Mouse (Mus musculus) CD4-positive, CD25-positive, alpha-beta regulatory T cell, adult 2 months (primary cell): ENCODE measurements at regions not wholly inside any gene's neighbourhood (a gene's known extent, or its start where the extent isn't known, plus 50 kb on each side); places are given as distances from the start of the nearest gene placed in this dataset.

Source experiments
- DNase-seq: peaks from one replicate; pipeline ENCODE4 v3.0.0-alpha.2; 2012; ENCODE audit warnings: low read depth, low spot score

GRCm38 (mm10) chr2:50539741-50540441 is 243.3 kb upstream of the Mmadhc start:
- no peak for DNase-seq

- no peak for DNase-seq
Observed at GRCm38 (mm10) chr2:50538068-50538467, 241.5 kb upstream of the Mmadhc start.

GRCm38 (mm10) chr2:50535085-50535878 is 238.7 kb upstream of the Mmadhc start:
- no peak for DNase-seq

- no peak for DNase-seq
Observed at GRCm38 (mm10) chr2:50533702-50534101, 237.1 kb upstream of the Mmadhc start.

GRCm38 (mm10) chr2:50527425-50527824 is 230.8 kb upstream of the Mmadhc start:
- no peak for DNase-seq

- no peak for DNase-seq
Observed at GRCm38 (mm10) chr2:50524838-50525615, 228.4 kb upstream of the Mmadhc start.

- DNase-seq, result no peak
Observed at GRCm38 (mm10) chr2:50520169-50520568, 223.6 kb upstream of the Mmadhc start.

GRCm38 (mm10) chr2:50519129-50519504 is 222.5 kb upstream of the Mmadhc start:
- DNase-seq, result no peak

- DNase-seq, result no peak
Observed at GRCm38 (mm10) chr2:50518371-50519128, 221.9 kb upstream of the Mmadhc start.

- no peak for DNase-seq
Observed at GRCm38 (mm10) chr2:50513276-50513675, 216.7 kb upstream of the Mmadhc start.

- DNase-seq, result no peak
Observed at GRCm38 (mm10) chr2:50498713-50499112, 202.1 kb upstream of the Mmadhc start.

GRCm38 (mm10) chr2:50496057-50496433 is 199.4 kb upstream of the Mmadhc start:
- DNase-seq, result no peak

GRCm38 (mm10) chr2:50495141-50496056 is 198.8 kb upstream of the Mmadhc start:
- DNase-seq, result no peak

- DNase-seq, result no peak
Observed at GRCm38 (mm10) chr2:50493597-50494335, 197.2 kb upstream of the Mmadhc start.

- no peak for DNase-seq
Observed at GRCm38 (mm10) chr2:50463799-50464198, 167.2 kb upstream of the Mmadhc start.

GRCm38 (mm10) chr2:50462378-50462777 is 165.8 kb upstream of the Mmadhc start:
- no peak for DNase-seq

GRCm38 (mm10) chr2:50456654-50457053 is 160.1 kb upstream of the Mmadhc start:
- DNase-seq, result no peak

- no peak for DNase-seq
Observed at GRCm38 (mm10) chr2:50448117-50448516, 151.5 kb upstream of the Mmadhc start.

GRCm38 (mm10) chr2:50445963-50446485 is 149.4 kb upstream of the Mmadhc start:
- DNase-seq, result no peak

- DNase-seq, result no peak
Observed at GRCm38 (mm10) chr2:50440333-50440732, 143.7 kb upstream of the Mmadhc start.
